Mouse (Mus musculus) layer of hippocampus, adult 2 months (tissue): Measurements from ENCODE around the gene Ccnb1. TPM values are rescaled to one million over a fixed set of nuclear protein-coding genes. Genes with fewer than 3 reads are reported as not detected.
A peak's percentile ranks its signal among the peaks of the same experiment; 100 is the strongest.

ENCODE experiments used
- DNase-seq, 2 experiments: peaks; one replicate each; pipeline ENCODE4 v3.0.0; 2022; ENCODE audit warnings: low spot score in 2 of 2
- H3K27ac ChIP-seq: fragments of 200-600 bp; 2 replicates; pipeline ENCODE4 v1.8.1; 2022
- H3K4me3 ChIP-seq: fragments of 200-600 bp; 2 replicates; pipeline ENCODE4 v1.8.1; 2022; ENCODE audit warnings: mild to moderate bottlenecking
- CTCF ChIP-seq: fragments of 200-600 bp; conservative IDR thresholded peaks from 2 replicates; pipeline ENCODE4 v1.8.1; 2022; ENCODE audit warnings: antibody characterized with exemption, mild to moderate bottlenecking, moderate library complexity
- long read RNA-seq, 2 experiments: library from polyadenylated mRNA; stranded (forward); transcript quantifications; one replicate each; pipeline ENCODE4 v2.0.0; 2021; ENCODE audit warnings: borderline mapping rate in 2 of 2
- total RNA-seq, 2 experiments: library from RNA; stranded (reverse); gene quantifications; 2 replicates each; pipeline ENCODE4 v1.2.3; 2021

Ccnb1 gene
- under 1 TPM; 0.29 to 0.90 TPM for total RNA-seq
- long read RNA-seq, experiment 1, partial matches to known transcripts: 0 of 3 reads
- long read RNA-seq, experiment 1, other reads (novel, unspliced or antisense): 2 of 3 reads
- long read RNA-seq, experiment 2: 0 reads

DNA sequence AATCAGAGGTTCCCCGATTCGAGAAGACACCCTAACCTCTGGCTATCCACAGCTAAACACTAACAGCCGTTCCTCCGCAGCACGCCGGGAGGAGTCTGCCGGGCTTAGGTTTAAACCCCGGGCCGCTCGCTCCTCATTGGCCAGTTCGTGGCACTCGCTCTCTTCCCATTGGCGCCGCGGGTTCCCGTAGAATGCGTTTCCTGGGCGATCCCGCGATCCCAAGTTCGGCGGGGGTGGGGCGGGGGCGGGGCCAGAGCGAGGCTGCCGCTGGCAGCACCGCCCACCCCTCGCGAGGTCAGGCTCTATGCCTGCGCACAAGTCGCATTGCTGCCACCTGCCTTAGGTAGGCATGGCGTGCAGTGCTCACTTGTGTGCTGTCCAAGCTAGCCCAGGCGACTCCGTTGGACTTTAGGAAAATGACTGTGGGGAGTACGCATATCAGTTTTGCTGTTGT is at the start of gene Ccnb1:
Gene Ccnb1 (minus strand): TSS at position 157 of the 454 bp plus-strand sequence.
- Histone ChIP-seq H3K4me3 (peak within 1 kb of the TSS; percentile 75), H3K27ac (0 out of 2 replicates have a peak within 1 kb of the TSS, but pooled peaks have one; percentile 28)
- peak; percentile 42 for TF ChIP-seq CTCF
- peak; percentile 88 to 89 for DNase-seq

DNA sequence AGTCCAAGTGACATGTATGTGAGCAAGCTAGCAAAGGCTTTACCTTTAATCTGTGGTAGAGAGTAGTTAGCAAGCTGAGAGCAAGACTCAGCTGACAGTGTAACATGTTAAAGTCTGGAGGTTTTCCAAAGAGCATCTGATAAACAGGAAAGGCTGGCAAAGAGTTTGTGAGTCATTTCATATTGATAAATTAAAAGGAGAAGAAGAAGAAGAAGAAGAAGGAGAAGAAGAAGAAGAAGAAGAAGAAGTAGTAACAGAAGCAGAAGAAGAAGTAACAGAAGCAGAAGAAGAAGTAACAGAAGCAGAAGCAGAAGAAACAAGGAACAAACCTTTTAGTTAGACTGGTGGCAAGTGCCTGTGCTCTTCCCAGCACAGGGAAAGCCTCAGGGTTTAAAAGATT is 48.4 kb upstream of the Ccnb1 start:
- DNase-seq: no peak
- H3K27ac ChIP-seq: no peak overlapping the region
- no peak for TF ChIP-seq CTCF
- H3K4me3 ChIP-seq: no peak overlapping the region

DNA sequence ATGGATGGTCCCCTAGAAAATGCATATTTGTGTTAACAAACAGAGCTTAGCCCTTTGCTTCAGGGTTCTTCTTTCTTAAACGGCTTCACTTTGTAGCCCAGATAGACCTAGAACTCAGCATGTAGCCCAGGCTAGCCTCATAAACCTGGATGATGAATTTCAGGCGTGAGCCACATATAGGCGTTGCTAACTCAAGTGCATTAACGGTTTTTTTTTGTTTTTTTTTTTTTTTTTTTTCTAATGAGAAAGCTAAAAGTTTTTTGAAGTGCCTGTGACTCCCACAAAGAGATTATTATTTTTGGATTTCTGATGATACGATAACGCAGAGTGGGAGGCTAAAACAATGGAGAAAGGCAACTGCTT is 47.3 kb upstream of the Ccnb1 start:
- Histone ChIP-seq H3K27ac (peak overlapping the region; percentile 61; the same call in 1 of the 2 replicates), H3K4me3 (peak overlapping the region; percentile 84)
- DNase-seq: no peak
- TF ChIP-seq CTCF: 0 out of 2 replicates have a peak, but pooled peaks have one; percentile 1

DNA sequence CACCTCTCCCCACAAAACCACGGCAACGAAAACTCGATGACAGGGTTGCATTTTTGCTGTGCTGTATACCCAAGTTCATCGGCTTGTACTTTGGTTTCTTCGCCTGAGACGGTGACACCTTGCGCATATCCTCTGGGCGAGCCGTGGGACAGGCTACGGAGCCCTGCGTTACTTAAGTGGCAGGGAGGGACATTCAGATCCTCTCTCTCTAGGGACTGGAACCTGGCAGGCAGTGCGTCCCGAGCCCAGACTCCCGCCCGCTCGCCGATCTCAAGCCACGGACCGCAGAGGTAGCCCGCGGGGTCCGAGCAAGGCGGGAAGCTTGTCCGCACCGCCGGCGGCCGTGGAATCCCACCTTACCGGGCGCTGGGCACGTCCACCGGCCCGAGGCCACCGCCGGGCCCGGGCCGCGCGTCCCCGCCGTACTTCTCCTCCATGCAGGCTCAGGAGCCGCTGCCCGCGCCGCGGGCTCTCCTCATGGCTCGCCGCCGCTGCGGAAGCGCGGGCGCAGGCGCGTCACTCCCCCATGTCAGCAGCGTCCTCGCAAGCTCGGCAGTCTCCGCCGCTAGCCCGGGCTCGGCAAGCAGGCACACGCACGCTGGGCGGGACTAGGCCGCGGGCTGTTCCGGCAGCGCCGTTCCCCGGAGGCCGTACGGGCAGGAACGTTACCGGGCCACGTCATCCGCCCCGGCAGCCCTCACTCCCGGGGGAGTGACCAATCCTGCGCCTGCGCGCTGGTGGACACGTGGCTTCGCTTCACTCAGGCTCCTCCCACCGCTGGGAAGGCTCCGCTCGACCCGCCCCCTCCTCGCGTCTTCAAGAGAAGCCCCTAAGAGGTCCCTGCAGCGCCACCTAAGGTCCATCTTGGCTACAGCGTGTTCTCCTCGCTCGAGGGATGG is 46.6 kb upstream of the Ccnb1 start, which contains the start of gene Slc30a5:
Gene Slc30a5 (minus strand): TSS at position 687 of the 899 bp plus-strand sequence.
- peak; percentile 99 for DNase-seq
- H3K27ac ChIP-seq: peak within 1 kb of the TSS; percentile 94
- peak; percentile 96 for TF ChIP-seq CTCF
- peak within 1 kb of the TSS; percentile 84 for H3K4me3 ChIP-seq

DNA sequence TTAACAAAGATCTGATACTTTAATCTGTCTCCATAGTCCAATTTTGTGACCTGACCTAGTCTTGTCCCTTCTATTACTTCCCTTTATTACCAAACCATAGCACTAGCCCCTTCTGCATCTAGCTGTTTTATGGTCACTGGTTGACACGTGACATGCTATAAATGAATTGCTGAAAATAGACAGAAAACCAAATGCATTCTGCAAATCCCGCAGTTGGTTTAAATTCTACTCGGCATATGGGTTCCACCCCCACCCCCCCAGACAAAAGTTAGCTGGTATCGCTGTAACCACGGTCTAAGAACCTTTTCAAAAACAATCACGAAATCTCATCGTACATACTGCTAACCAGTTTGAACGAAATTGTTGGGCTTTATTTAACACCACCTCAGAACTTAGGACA is 45.8 kb upstream of the Ccnb1 start:
- Histone ChIP-seq H3K27ac (peak overlapping the region; percentile 94), H3K4me3 (peak overlapping the region; percentile 84)
- no peak for TF ChIP-seq CTCF
- no peak for DNase-seq

DNA sequence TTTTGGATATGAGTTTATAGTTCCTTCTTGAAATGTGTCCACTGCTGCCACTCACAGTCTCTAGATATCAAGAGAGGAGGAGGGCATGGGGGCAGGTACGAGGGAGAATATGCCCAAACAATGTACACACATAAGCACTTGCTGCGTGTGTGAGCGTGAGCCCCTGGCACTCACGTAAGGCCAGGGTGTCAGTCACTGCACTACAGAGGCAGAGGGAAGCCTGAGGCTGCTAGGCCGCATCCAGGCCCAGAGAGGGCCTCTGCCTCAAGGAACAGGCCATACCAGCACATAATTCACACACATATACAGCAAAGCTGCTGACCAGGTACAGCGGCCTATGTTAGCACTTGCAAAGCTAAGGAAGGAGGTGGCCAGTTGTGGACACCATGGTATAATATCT is 44.8 kb upstream of the Ccnb1 start:
- peak overlapping the region; percentile 84; the same call in 1 of the 2 replicates for H3K4me3 ChIP-seq

DNA sequence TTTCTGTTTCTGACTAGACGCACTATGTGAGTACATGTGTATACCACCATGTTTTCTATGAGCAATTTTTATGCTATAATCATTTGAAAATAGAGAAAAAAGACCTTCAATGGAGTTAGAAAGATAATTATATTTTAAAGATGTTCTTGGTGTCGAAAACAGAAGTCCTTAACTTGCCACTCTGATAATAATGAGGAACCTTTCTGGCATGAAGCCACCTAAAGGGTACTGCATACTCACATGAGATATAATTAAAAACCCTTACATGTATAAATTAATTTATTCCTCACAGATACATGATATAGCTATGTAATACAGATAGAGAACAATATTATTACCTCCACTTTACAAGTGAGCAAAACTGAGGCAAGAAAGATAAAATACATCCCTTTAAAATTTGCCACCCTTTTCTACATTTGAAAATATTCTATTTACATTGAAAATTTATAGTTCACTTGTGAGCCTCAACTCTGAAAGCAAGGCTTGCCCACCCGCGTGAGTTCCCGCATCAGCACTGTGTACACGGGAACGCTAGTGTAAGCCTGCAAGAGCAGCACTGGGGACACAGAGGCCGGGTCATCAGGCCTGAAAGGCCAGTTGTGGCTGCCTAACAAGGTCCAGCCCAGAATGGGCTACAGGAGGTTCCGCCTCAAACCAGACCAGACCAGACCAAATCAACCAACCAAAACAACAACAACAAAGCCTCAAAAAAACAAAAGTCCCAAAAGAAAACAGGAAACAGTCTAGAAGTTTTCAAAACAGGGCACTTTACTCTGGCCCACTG is 39.4 kb upstream of the Ccnb1 start:
- Histone ChIP-seq H3K4me3 (no peak overlapping the region), H3K27ac (no peak overlapping the region)
- DNase-seq: no peak
- TF ChIP-seq CTCF: no peak

More for the DNA sequence above, 44.8 kb upstream of the Ccnb1 start:
- no peak overlapping the region for H3K27ac ChIP-seq
- no peak for TF ChIP-seq CTCF
- DNase-seq: no peak

DNA sequence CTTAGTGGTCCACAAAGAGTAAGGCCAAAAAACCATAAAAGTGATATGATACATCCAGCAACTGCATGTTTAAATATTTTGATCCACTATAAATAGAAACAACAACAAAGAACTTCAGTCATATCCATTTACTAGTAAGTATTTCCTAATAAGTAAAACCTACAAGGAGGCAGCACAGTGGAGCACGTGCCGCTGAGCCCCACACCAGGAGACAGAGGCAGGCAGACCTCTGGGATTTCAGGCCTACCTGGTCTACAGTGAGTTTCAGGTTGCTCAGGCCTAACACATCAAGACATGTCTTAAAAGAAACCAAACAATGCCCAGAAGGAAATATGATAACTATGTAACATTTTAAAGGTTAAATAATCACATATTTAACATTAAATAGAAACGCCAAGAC is 38.5 kb upstream of the Ccnb1 start:
- DNase-seq: no peak
- Histone ChIP-seq H3K4me3 (no peak overlapping the region), H3K27ac (no peak overlapping the region)
- no peak for TF ChIP-seq CTCF

DNA sequence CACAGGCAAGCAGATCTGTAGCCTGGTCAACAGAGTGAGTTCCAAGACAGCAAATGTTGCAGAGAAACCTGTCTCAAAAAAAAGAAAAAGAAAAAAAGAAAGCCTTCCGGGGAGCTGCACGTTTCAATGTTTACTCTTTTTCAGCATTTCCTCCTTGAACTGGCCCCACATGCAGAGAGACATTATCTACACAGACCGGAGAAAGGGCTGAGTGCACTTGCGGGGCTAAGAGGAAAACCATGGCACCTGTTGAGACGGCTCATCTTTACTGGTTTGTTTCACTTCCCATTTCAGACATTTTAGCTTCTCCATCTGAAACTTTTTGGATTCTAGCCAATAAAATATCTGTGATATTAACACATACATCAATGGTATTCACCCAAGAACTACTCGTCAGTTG is 37.9 kb upstream of the Ccnb1 start:
- TF ChIP-seq CTCF: no peak
- no peak overlapping the region for H3K4me3 ChIP-seq
- no peak for DNase-seq
- no peak overlapping the region for H3K27ac ChIP-seq

DNA sequence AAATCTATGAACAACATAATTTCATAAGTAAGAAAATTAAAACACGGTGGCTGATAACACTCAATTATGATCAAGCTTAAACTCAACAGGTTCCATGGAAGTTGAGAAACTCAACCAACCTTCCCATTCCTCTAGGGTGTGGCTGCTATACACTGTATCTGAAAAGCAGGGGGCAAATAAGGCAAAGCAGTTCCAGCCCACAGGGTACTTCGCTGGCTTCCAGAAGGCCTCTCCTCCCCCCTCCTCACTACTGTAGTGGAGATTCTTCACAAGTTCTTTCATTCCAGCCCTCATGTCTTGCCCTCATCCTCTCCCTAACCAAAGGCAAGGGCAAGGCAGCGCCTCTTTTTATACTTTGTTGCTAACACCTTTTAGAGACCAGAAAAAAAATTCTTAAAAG is 37.5 kb upstream of the Ccnb1 start:
- DNase-seq: no peak
- TF ChIP-seq CTCF: no peak
- Histone ChIP-seq H3K27ac (no peak overlapping the region), H3K4me3 (no peak overlapping the region)

DNA sequence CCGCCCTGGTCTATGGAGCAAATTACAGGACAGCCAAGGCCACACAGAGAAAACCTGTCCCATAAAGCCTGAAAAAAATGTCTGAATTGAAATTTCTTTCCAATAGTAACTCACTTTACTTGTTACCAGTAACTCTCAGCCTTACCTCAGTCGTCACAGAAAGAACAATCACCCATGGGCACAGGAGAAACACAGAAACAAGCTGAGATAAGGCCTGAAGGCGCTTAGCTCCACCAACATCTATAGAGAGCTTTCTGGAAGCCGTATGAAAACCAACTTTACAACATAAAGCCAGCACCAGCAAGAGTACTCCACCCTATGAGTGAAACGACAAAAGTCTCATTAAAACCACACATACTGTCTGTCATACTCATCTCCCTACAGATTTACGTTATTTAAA is 28.1 kb upstream of the Ccnb1 start:
- DNase-seq: no peak
- no peak overlapping the region for H3K4me3 ChIP-seq
- TF ChIP-seq CTCF: no peak
- no peak overlapping the region for H3K27ac ChIP-seq

DNA sequence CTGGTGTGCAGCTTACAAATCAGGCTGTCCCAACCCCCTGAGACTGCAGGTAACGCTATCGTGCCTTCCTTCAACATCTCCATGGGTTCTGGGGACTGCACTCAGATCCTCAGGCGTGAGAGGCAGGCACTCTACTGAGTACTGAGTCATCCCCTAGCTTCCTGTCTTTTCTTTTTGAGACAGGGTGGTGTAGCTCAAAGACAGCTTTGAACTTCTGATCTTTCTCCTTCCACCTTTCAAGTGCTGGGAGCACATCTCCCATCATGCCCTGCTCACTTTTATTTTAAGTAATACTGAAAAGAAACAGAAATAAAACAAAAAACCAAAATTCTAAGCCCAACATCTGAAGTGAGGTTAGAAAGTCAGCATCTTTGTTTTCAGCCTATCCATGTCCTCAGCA is 19.4 kb upstream of the Ccnb1 start:
- no peak overlapping the region for H3K4me3 ChIP-seq
- DNase-seq: no peak
- no peak for TF ChIP-seq CTCF
- no peak overlapping the region for H3K27ac ChIP-seq

DNA sequence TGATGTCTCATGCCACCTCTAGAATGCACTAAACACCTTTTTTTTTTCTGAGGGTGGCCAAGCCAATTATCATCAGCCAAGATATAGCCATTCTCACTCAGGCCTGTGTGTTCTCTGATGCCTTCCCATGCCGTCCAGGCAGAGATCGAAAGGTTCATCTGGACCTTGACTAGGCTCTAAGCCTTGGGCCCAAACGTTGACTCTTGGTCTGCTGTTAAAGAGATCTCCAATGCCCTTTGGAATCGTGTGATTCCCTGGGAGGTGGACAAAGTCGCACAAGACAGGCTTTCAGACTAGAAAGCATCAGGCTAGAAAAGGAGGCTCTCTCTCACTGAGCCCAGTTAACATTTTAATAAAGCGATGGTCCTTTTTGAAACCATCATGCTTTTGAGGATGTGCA is 10.8 kb upstream of the Ccnb1 start:
- no peak for DNase-seq
- H3K4me3 ChIP-seq: no peak overlapping the region
- no peak overlapping the region for H3K27ac ChIP-seq
- no peak for TF ChIP-seq CTCF
